ENCODE assay signal across 21 mouse cellular contexts in the genomic region with DNA sequence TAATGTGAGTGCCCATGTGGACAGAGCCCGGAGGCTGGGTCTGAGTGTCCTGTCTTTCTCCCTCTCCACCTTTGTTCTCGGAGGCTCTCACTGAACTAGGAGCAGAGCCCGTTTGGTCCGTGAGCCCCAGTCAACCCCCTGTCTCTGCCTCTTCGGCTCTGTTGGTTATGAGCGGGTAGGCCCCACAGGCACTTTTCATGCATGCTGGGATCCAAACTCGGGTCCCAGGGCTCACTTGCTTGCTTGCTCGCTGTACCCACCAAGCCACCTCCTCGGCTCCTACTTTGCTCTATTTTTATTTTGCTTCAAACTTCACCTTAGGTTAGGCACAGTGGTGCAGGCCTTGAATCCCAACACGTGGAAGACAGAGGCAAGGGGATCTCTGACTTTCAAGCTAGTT. TPM values are rescaled to one million over a fixed set of nuclear protein-coding genes. Genes with fewer than 3 reads are reported as not detected.
"Had no signal": no experiment of that assay in that cellular context is flagged by ENCODE, and none has a peak within 500 bp of the region (broad histone marks: within the 10 kb centered on the region; RNA-seq: fewer than 3 reads in every experiment).

No protein-coding gene starts in this region.

- H3K4me3 ChIP-seq: liver, embryonic 13.5 days; liver, embryonic 15.5 days; lung, embryonic 15.5 days; megakaryocyte, embryonic 14.5 days; neural tube, embryonic 12.5 days had no signal

- H3K9ac ChIP-seq: liver, embryonic 13.5 days; liver, embryonic 15.5 days; liver, postnatal 0 days; lung, embryonic 15.5 days; neural tube, embryonic 12.5 days had no signal

- DNase-seq: liver, embryonic 13.5 days; liver, postnatal 0 days; lung, adult 2 months; lung, postnatal 14 days; lung, postnatal 36 days; retina, postnatal 1 day; right cerebral cortex, adult 18-20 months; right cerebral cortex, postnatal 25 days; right cerebral cortex, postnatal 4 days; spleen, adult 18-20 months; thymus, adult 18-20 months; thymus, postnatal 14 days; thymus, postnatal 36 days had no signal

- ATAC-seq: liver, postnatal 0 days; lung, postnatal 0 days had no signal

- H3K4me2 ChIP-seq: liver, embryonic 11.5 days; liver, embryonic 13.5 days; liver, embryonic 15.5 days; lung, embryonic 15.5 days; neural tube, embryonic 12.5 days had no signal

- H3K9me3 ChIP-seq: liver, embryonic 13.5 days; liver, embryonic 15.5 days; lung, embryonic 15.5 days; megakaryocyte, embryonic 14.5 days; neural tube, embryonic 12.5 days had no signal

- H3K36me3 ChIP-seq: liver, embryonic 13.5 days; liver, embryonic 15.5 days had no signal

- H3K27ac ChIP-seq: liver, embryonic 13.5 days; liver, embryonic 15.5 days; lung, embryonic 15.5 days; macrophage; neural tube, embryonic 12.5 days had no signal

RNA-seq across cellular contexts. Expression of a gene that starts 8.5 kb away (rescaled TPM):
- total RNA-seq: neutrophil, adult 5-6 weeks had no signal
